Mouse (Mus musculus) CH12.LX (cell line): ENCODE results near the gene Cables2. TPM values are rescaled to one million over a fixed set of nuclear protein-coding genes. Genes with fewer than 3 reads are reported as not detected.
"Not testable (repeated sequence)": the region's sequence is repeated elsewhere in the genome, so short reads cannot be mapped to it uniquely, and the experiment has no call there.

Source experiments
- DNase-seq: peaks from one replicate; pipeline ENCODE4 v3.0.0-alpha.2; 2013; ENCODE audit errors: extremely low read depth
- H3K27ac ChIP-seq: 2 replicates; pipeline ENCODE4 v1.5.1; 2012; ENCODE audit warnings: low read depth, mild to moderate bottlenecking, control low read depth, moderate library complexity; ENCODE audit not compliant: insufficient read depth
- H3K27me3 ChIP-seq: replicated peaks from 2 replicates; pipeline ENCODE3; 2012; ENCODE audit warnings: inconsistent platforms
- H3K36me3 ChIP-seq, 2 experiments: replicated peaks in 1 of 2; 2 replicates each; pipeline versions ENCODE3 to v1.6.1; 2012; ENCODE audit warnings: inconsistent platforms in 1 of 2, low read length in 1 of 2, mild to moderate bottlenecking in 1 of 2, mixed read lengths in 1 of 2, moderate library complexity in 1 of 2; ENCODE audit not compliant: control insufficient read depth in 1 of 2, insufficient read depth in 1 of 2
- H3K4me1 ChIP-seq, 2 experiments: 2 replicates each; pipeline ENCODE4 v1.6.1; 2012; ENCODE audit warnings: inconsistent platforms in 1 of 2, moderate library complexity in 1 of 2; ENCODE audit not compliant: insufficient read depth in 2 of 2, control insufficient read depth in 1 of 2
- H3K4me2 ChIP-seq: 2 replicates; pipeline ENCODE4 v1.6.1; 2012; ENCODE audit warnings: low read depth, mild to moderate bottlenecking, control low read depth; ENCODE audit not compliant: poor library complexity, insufficient read depth, severe bottlenecking
- H3K4me3 ChIP-seq, 3 experiments: fragments of 150-350 bp in 1 of 3; sonication (generic) in 1 of 3; replicated peaks in 1 of 3; 2 replicates each; pipeline versions ENCODE3 to v1.5.1; 2011 to 2012; ENCODE audit warnings: low read depth in 2 of 3, low read length in 2 of 3, mild to moderate bottlenecking in 2 of 3, moderate library complexity in 2 of 3, control low read depth in 1 of 3, improper control_type of control experiment in 1 of 3, inconsistent platforms in 1 of 3, mixed read lengths in 1 of 3; ENCODE audit not compliant: poor library complexity in 1 of 3
- H3K79me2 ChIP-seq: replicated peaks from 2 replicates; pipeline ENCODE4 v1.6.1; 2012; ENCODE audit warnings: mild to moderate bottlenecking, moderate library complexity; ENCODE audit not compliant: control insufficient read depth, poor library complexity, insufficient read depth, severe bottlenecking; ENCODE audit errors: extremely low read depth
- H3K9ac ChIP-seq: 2 replicates; pipeline ENCODE4 v1.6.1; 2012; ENCODE audit warnings: low read depth, mild to moderate bottlenecking, control low read depth, moderate library complexity; ENCODE audit not compliant: insufficient read depth
- H3K9me3 ChIP-seq: replicated peaks from 2 replicates; pipeline ENCODE3; 2012; ENCODE audit warnings: low read length, inconsistent platforms, mixed read lengths
- ETS1 ChIP-seq: conservative IDR thresholded peaks from 2 replicates; pipeline ENCODE4 v1.6.1; 2012; ENCODE audit warnings: low read depth, mild to moderate bottlenecking, inconsistent platforms, low read length, improper control_type of control experiment, moderate library complexity
- MYC ChIP-seq: IDR thresholded peaks from 2 replicates; pipeline ENCODE4 v1.6.1; 2011; ENCODE audit warnings: low read depth, mild to moderate bottlenecking, improper control_type of control experiment, low read length
- POLR2A ChIP-seq: IDR thresholded peaks from 2 replicates; pipeline ENCODE4 v1.6.1; 2011; ENCODE audit warnings: low read depth, mild to moderate bottlenecking, improper control_type of control experiment, low read length
- POLR2AphosphoS2 ChIP-seq: IDR thresholded peaks from 2 replicates; pipeline ENCODE4 v1.6.1; 2011; ENCODE audit warnings: low read depth, low read length, improper control_type of control experiment
- ZKSCAN1 ChIP-seq: IDR thresholded peaks from 2 replicates; pipeline ENCODE4 v1.6.1; 2012; ENCODE audit warnings: low read depth, inconsistent platforms, low read length, improper control_type of control experiment, borderline replicate concordance
- dilution Hi-C: fragments of 300-500 bp; cut with MboI; formaldehyde crosslinking; loops from 2 replicates; pipeline ENCODE4 v1.14.3; 2020; ENCODE audit warnings: low sequenced_read_pairs; ENCODE audit not compliant: extremely low pct_unique_long_range_greater_than_20kb, extremely low pct_ligation_motif_present
- in situ Hi-C: fragments of 300-500 bp; cut with MboI; formaldehyde crosslinking; loops from 3 replicates; pipeline ENCODE4 v1.14.3; 2019; ENCODE audit warnings: low sequenced_read_pairs, low pct_ligation_motif_present, low pct_unique_long_range_greater_than_20kb, mixed read lengths
- polyA plus RNA-seq: library from polyadenylated mRNA; unstranded; fragments of >175 nt; gene quantifications from 2 replicates; pipeline ENCODE4 v1.2.1, GENCODE M21; 2012; ENCODE audit warnings: low read depth; ENCODE audit not compliant: insufficient read length
- total RNA-seq, 2 experiments: library from RNA; depleted of rRNA; stranded (reverse); fragments of 300-350 nt in 1 of 2; fragments of >200 nt in 1 of 2; gene quantifications; 2 replicates each; pipeline ENCODE4 v1.2.3; 2012 to 2014

Gene Cables2
- total and polyA plus RNA-seq, 3 experiments: 13.0 to 29.9 (median 17.2) TPM

- H3K9me3 ChIP-seq, dilution Hi-C loops, H3K4me2 ChIP-seq, H3K27me3 ChIP-seq, H3K4me3 ChIP-seq, DNase-seq, H3K9ac ChIP-seq, H3K27ac ChIP-seq: not testable (repeated sequence)
- Histone ChIP-seq H3K79me2 (peaks cover 14% of the 10 kb centered on the region), H3K4me1 (peaks cover 0 to 31% of the 10 kb centered on the region in 2 experiments; a peak in 3 of 4 replicates), H3K36me3 (peaks cover 62 to 75% of the 10 kb centered on the region in 2 experiments)
- in situ Hi-C loops: loop anchor here (10.0 kb wide), 1 partner anchor 345 kb away; no protein-coding TSS in a partner anchor
- TF ChIP-seq POLR2A (peak; percentile 35; the same call in 1 of the 2 replicates), POLR2AphosphoS2 (peak; percentile 1; the same call in 1 of the 2 replicates)
These were observed 13.3 kb downstream of the Cables2 start for GRCm38 (mm10) chr2:180259826-180260609.

GRCm38 (mm10) chr2:180258951-180259484, 14.3 kb downstream of the Cables2 start:
- H3K27ac ChIP-seq, H3K4me3 ChIP-seq, H3K9ac ChIP-seq, DNase-seq, H3K27me3 ChIP-seq, H3K9me3 ChIP-seq, dilution Hi-C loops, H3K4me2 ChIP-seq: not testable (repeated sequence)
- H3K79me2 ChIP-seq: peaks cover 14% of the 10 kb centered on the region
- peaks cover 0 to 24% of the 10 kb centered on the region in 2 experiments; a peak in 3 of 4 replicates for H3K4me1 ChIP-seq
- in situ Hi-C loops: loop anchor here (10.0 kb wide), 1 partner anchor 344 kb away; no protein-coding TSS in a partner anchor
- peaks cover 56 to 69% of the 10 kb centered on the region in 2 experiments for H3K36me3 ChIP-seq
- TF ChIP-seq POLR2A: 0 out of 2 replicates have a peak, but pooled peaks have one; percentile 16

GRCm38 (mm10) chr2:180257963-180258865, 15.1 kb downstream of the Cables2 start:
- Histone ChIP-seq H3K27ac (no peak overlapping the region), H3K9ac (peak overlapping the region; percentile 88), H3K9me3 (no peaks in the 10 kb centered on the region), H3K4me1 (peaks cover 0 to 24% of the 10 kb centered on the region in 2 experiments; a peak in 3 of 4 replicates), H3K4me2 (peak overlapping the region; percentile 72), H3K36me3 (peaks cover 50 to 61% of the 10 kb centered on the region in 2 experiments), H3K27me3 (no peaks in the 10 kb centered on the region), H3K79me2 (peaks cover 14% of the 10 kb centered on the region), H3K4me3 (peak overlapping the region; percentile 77 to 96 (median 91))
- TF ChIP-seq MYC (0 out of 2 replicates have a peak, but pooled peaks have one; percentile 2), ZKSCAN1 (no peak), ETS1 (no peak)
- dilution Hi-C loops: no loop called here
- in situ Hi-C loops: loop anchor here (10.0 kb wide), 1 partner anchor 343 kb away; no protein-coding TSS in a partner anchor
- no peak for DNase-seq
